Comparison of ENCODE assay signal across 8 mouse cellular contexts in the genomic region with DNA sequence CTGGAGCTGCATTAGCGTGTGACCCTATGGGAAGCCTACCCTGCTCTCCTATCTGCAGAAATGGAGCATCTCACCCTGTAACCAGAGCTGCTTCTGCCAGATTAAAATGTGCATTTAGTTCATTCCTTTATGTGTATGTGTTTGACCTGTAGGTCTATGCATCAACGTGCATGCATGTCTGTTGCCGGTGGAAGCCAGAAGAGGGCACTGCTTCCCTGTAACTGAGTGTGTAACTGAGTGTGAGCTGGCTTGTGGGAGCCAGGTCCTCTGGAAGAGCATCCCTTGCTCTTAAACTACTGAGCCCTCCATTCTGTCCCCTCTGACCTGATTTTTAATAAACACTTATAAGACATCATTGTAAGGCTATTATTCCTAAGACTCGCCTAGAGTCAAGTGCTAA.
DNase-seq lines count a peak whose midpoint lies in the region; ATAC-seq and TF ChIP-seq lines count a peak whose summit lies in the region.

No protein-coding gene starts in this region.

- TF ChIP-seq EP300 in ES-Bruce4 (IDR thresholded peaks at IDR 0.05; ENCODE audit: insufficient read depth, low read depth, low read length), result no peak

- DNase-seq in adrenal gland, adult 2 months, result peak; percentile 55
- DNase-seq in embryo, embryonic 11.5 days (ENCODE audit: low read depth, low spot score), result peak; percentile 32
- peak; percentile 51 for DNase-seq in large intestine, adult 2 months (ENCODE audit: low read depth, low spot score)
- peak; percentile 78 for DNase-seq in lung, embryonic 14.5 days
- DNase-seq in right cerebral cortex, postnatal 25 days, result peak; percentile 30
- no peak for DNase-seq in ovary, postnatal 14 days (ENCODE audit: low spot score)

- no peak overlapping the region for H3K27ac ChIP-seq in ES-Bruce4 (ENCODE audit: insufficient read depth, low read length)
- no peak overlapping the region for H3K27ac ChIP-seq in heart, embryonic 15.5 days
- H3K27ac ChIP-seq in lung, embryonic 14.5 days (ENCODE audit: low read depth), result no peak overlapping the region

- ATAC-seq in heart, embryonic 15.5 days (replicated peaks; ENCODE audit: insufficient number of reproducible peaks, insufficient read depth, low FRiP score, low read depth), result peak; percentile 60; the same call in 1 of the 2 replicates
- ATAC-seq in lung, embryonic 14.5 days (ENCODE audit: insufficient read depth), result peak; percentile 87; the same call in 1 of the 2 replicates

- H3K4me1 ChIP-seq in ES-Bruce4 (ENCODE audit: control insufficient read depth, insufficient read depth, low read length), result no peaks in the 10 kb centered on the region
- H3K4me1 ChIP-seq in heart, embryonic 15.5 days (replicated peaks), result peaks cover 19% of the 10 kb centered on the region
- peaks cover 5% of the 10 kb centered on the region; the same call in 1 of the 2 replicates for H3K4me1 ChIP-seq in lung, embryonic 14.5 days (ENCODE audit: insufficient read depth)

- no peak overlapping the region for H3K4me3 ChIP-seq in ES-Bruce4 (ENCODE audit: low read depth, low read length)
- no peak overlapping the region for H3K4me3 ChIP-seq in heart, embryonic 15.5 days
- H3K4me3 ChIP-seq in lung, embryonic 14.5 days (ENCODE audit: low read depth, low read length), result no peak overlapping the region

- H3K9ac ChIP-seq in ES-Bruce4 (ENCODE audit: low read depth, poor library complexity, severe bottlenecking), result no peak overlapping the region
- no peak overlapping the region for H3K9ac ChIP-seq in heart, embryonic 15.5 days
- no peak overlapping the region for H3K9ac ChIP-seq in lung, embryonic 14.5 days

- no peaks in the 10 kb centered on the region for H3K9me3 ChIP-seq in ES-Bruce4 (replicated peaks; ENCODE audit: control insufficient read depth, insufficient read depth, low read length, poor library complexity, severe bottlenecking)
- no peaks in the 10 kb centered on the region for H3K9me3 ChIP-seq in heart, embryonic 15.5 days (replicated peaks)
- H3K9me3 ChIP-seq in lung, embryonic 14.5 days (ENCODE audit: low read depth, low read length), result no peaks in the 10 kb centered on the region

- H3K27me3 ChIP-seq in ES-Bruce4 (ENCODE audit: control insufficient read depth, insufficient read depth, low read length, poor library complexity, severe bottlenecking), result no peaks in the 10 kb centered on the region; the same call in 1 of the 2 replicates
- no peaks in the 10 kb centered on the region for H3K27me3 ChIP-seq in heart, embryonic 15.5 days
- no peaks in the 10 kb centered on the region for H3K27me3 ChIP-seq in lung, embryonic 14.5 days (ENCODE audit: insufficient read depth, low read length)

- WGBS in heart, embryonic 15.5 days, result 48% methylated on average over 4 of the region's 4 CpGs
- 44% methylated on average over 4 of the region's 4 CpGs for WGBS in large intestine, adult 2 months
- WGBS in lung, embryonic 14.5 days, result 53% methylated on average over 4 of the region's 4 CpGs

- peak; percentile 65 for TF ChIP-seq CTCF in ES-Bruce4 (IDR thresholded peaks at IDR 0.05; ENCODE audit: low read depth, low read length)
- TF ChIP-seq CTCF in lung, embryonic 14.5 days (IDR thresholded peaks at IDR 0.05; ENCODE audit: low read depth), result peak; percentile 79

- H3K36me3 ChIP-seq in ES-Bruce4 (ENCODE audit: control insufficient read depth, insufficient read depth, low read length, poor library complexity, severe bottlenecking), result no peaks in the 10 kb centered on the region
- no peaks in the 10 kb centered on the region for H3K36me3 ChIP-seq in heart, embryonic 15.5 days
- no peaks in the 10 kb centered on the region for H3K36me3 ChIP-seq in lung, embryonic 14.5 days (ENCODE audit: insufficient read depth)

- no peak overlapping the region for H3K4me2 ChIP-seq in heart, embryonic 15.5 days
- no peak overlapping the region for H3K4me2 ChIP-seq in lung, embryonic 14.5 days

- TF ChIP-seq POLR2A in ES-Bruce4 (IDR thresholded peaks at IDR 0.05; ENCODE audit: insufficient read depth, low read length), result no peak
